Mouse (Mus musculus): ENCODE results near the gene Dgkg.
A peak's percentile ranks its signal among the peaks of the same experiment; 100 is the strongest.

Dgkg gene

GRCm38 (mm10) chr16:22438441-22439373, 218.3 kb downstream of the Dgkg start:
- peak; percentile 9 to 39 for DNase-seq (ENCODE audit: low spot score in 2 of 2)

GRCm38 (mm10) chr16:22436106-22436505, 220.9 kb downstream of the Dgkg start:
- DNase-seq (ENCODE audit: low spot score in 2 of 2) = peak in 1 of 2 experiments; percentile 27

GRCm38 (mm10) chr16:22434530-22434929, 222.5 kb downstream of the Dgkg start:
- no peak for DNase-seq (ENCODE audit: low spot score in 2 of 2)

DNA sequence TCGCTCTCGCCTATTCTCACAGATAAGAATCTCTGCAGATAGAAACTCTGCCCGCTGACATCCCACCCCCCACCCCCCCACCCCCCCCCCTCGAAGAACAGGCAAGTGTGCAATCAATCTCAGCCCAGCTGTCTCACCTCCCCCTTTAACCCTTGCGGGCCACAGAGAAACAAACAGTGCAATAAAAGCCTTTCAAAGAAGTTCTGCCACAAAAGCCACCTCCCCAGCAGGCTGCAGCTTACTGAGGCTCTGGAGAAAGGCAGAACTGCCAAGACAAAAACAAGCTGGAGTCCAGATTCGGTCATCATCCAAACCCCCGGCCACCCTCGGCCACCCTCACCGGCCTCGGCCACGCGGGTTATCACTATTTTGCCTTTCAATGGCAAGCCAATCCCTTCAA, 223.1 kb downstream of the Dgkg start:
- no peak for DNase-seq (ENCODE audit: low spot score in 2 of 2)

- DNase-seq (ENCODE audit: low spot score in 2 of 2) = no peak
Observed at GRCm38 (mm10) chr16:22431773-22432172, 225.2 kb downstream of the Dgkg start.

GRCm38 (mm10) chr16:22431335-22431734, 225.7 kb downstream of the Dgkg start:
- no peak for DNase-seq (ENCODE audit: low spot score in 2 of 2)

DNA sequence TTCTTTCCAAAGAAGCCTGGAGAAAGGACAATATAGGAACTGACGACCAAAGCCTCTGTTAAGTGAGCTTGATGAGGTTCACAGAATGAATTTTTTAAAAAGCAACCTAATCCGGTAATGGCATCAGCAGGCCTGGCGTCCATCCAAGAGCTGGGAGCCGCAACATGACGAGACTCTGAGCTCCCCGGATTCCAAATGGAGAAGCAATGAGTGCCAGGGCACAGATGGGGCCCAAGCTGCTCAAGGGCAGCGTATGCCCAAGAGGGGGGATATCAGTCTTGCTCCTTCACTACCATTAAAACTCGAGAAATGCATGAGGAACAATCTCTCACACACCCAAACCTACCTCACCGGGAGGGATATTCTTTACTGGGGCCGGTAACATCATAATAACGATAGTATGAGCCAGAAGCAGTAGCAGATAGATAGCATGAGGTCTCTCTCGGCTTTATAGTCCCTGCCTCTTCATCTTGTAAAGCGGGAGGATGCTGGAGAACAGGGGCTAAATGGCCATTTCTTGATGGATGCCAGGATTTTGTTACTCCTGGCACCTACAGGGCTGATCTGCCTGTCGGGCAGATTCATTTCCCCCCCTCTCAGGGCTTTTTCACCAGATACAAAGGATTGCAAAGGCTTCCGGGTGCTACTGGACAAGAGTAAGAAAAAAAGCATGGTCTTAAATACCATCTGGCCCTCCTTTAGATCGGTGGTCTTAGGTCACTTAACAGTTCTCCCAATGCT, 226.6 kb downstream of the Dgkg start:
- DNase-seq (ENCODE audit: low spot score in 2 of 2) = no peak

- DNase-seq (ENCODE audit: low spot score in 2 of 2) = no peak
Observed at GRCm38 (mm10) chr16:22429377-22429776, 227.6 kb downstream of the Dgkg start.

DNA sequence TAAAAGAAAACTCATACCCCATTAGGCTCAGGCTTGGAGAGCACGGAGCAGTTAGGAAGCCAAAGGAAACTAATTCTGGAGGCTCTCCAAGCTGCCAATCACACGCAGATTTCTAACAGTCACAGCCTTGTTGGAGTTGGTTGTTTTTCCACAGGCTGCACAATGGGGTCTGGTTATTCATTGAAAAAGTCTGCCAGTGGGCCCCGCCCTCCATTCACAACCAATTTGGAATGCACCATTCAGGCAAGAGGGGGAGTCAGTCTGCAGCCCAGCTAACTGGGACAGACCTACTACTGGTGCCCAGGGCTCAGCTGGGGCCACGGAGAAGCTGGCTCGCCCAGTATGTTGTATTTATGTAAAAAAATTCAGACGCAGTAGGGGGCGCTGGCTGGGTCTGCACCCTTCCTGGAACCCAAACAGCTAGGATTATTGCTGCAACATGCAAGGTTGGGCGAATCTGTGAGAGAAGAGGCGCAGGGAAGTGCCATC, 228.1 kb downstream of the Dgkg start:
- DNase-seq (ENCODE audit: low spot score in 2 of 2) = peak in 1 of 2 experiments; percentile 4

- no peak for DNase-seq (ENCODE audit: low spot score in 2 of 2)
Observed at GRCm38 (mm10) chr16:22426866-22427265, 230.2 kb downstream of the Dgkg start.

GRCm38 (mm10) chr16:22422256-22422655, 234.8 kb downstream of the Dgkg start:
- DNase-seq (ENCODE audit: low spot score in 2 of 2) = no peak
